Mouse (Mus musculus): ENCODE data around the gene Rpl37.

GRCm38 (mm10) chr15:5127487-5127886 is 11.0 kb downstream of the Rpl37 start:
- TF ChIP-seq CTCF (IDR thresholded peaks at IDR 0.05; ENCODE audit: borderline replicate concordance, insufficient read depth, low read length) (no peak), POLR2A (IDR thresholded peaks at IDR 0.05; ENCODE audit: low read depth, low read length) (no peak)

Measured in embryonic fibroblast, embryonic 13.5 days (primary cell).